ENCODE assay signal across 9 mouse cellular contexts in the genomic region with DNA sequence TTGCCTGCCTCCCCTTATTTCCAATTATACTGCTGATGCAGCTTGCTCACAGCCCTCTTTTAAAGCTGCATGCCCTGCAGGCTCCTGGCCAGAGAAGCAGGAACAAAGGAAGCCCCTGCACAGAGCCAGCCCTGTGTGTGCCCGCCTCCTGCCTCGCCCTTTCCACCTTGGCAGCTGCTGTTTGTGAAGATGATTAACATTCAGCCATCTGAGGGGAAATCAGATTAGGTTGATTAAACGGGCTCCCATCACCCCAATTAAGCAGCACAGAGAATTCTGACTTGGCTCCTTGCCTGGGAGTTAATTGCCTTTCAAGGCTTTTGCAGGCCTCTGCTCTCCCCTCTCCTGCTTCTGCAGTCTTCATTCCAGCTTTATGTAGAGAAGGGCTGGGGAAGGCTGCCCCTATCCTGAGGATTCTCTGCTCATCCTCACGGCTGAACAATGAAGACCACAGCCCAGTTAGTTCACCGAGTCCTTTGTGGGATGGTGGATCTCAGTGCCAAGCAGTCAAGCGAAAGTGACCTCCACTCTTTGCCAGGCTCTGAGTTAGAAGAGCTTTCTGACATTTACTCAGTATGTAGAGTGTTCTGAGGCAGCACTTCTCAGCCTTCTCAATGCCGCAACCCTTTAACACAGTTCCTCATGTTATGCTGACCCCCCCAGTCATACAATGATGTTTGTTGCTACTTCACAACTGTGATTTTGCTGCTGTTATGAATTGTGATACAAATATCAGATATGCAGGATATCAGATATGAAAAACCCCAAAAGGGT. TPM values are rescaled to one million over a fixed set of nuclear protein-coding genes. Genes with fewer than 3 reads are reported as not detected.
DNase-seq lines count a peak whose midpoint lies in the region; ATAC-seq and TF ChIP-seq lines count a peak whose summit lies in the region.
"Had no signal": no experiment of that assay in that cellular context is flagged by ENCODE, and none has a peak within 500 bp of the region (broad histone marks: within the 10 kb centered on the region; RNA-seq: fewer than 3 reads in every experiment).

No protein-coding gene starts in this region.

- no peaks in the 10 kb centered on the region for H3K9me3 ChIP-seq in forebrain, embryonic 15.5 days
- no peaks in the 10 kb centered on the region for H3K9me3 ChIP-seq in kidney, embryonic 16.5 days (ENCODE audit: low read length)
- no peaks in the 10 kb centered on the region for H3K9me3 ChIP-seq in limb, embryonic 14.5 days (ENCODE audit: control insufficient read depth, low read length)
- H3K9me3 ChIP-seq: liver, embryonic 13.5 days had no signal

- H3K4me2 ChIP-seq in forebrain, embryonic 15.5 days (replicated peaks) = no peak overlapping the region; the same call in 1 of the 2 replicates
- H3K4me2 ChIP-seq in kidney, embryonic 16.5 days (replicated peaks; ENCODE audit: low read depth, low read length) = no peak overlapping the region
- H3K4me2 ChIP-seq in limb, embryonic 14.5 days (replicated peaks; ENCODE audit: low read depth, low read length, severe bottlenecking) = no peak overlapping the region
- H3K4me2 ChIP-seq: liver, embryonic 13.5 days had no signal

- TF ChIP-seq POLR2A in limb, embryonic 14.5 days (IDR thresholded peaks at IDR 0.05; ENCODE audit: borderline replicate concordance, extremely low read depth, insufficient read depth, insufficient read length) = no peak

- no peaks in the 10 kb centered on the region for H3K27me3 ChIP-seq in forebrain, embryonic 15.5 days
- no peaks in the 10 kb centered on the region for H3K27me3 ChIP-seq in kidney, embryonic 16.5 days (ENCODE audit: insufficient read depth, low read length)
- H3K27me3 ChIP-seq in limb, embryonic 14.5 days (ENCODE audit: control insufficient read depth, insufficient read depth, low read length) = no peaks in the 10 kb centered on the region

- peaks cover 25% of the 10 kb centered on the region for H3K4me1 ChIP-seq in forebrain, embryonic 15.5 days
- H3K4me1 ChIP-seq in kidney, embryonic 16.5 days (ENCODE audit: insufficient read depth, low read length) = peaks cover 11% of the 10 kb centered on the region; the same call in 1 of the 2 replicates
- H3K4me1 ChIP-seq in limb, embryonic 14.5 days (ENCODE audit: control insufficient read depth, insufficient read depth, low read length) = peaks cover 5% of the 10 kb centered on the region; the same call in 1 of the 2 replicates
- H3K4me1 ChIP-seq: liver, embryonic 13.5 days had no signal

- H3K9ac ChIP-seq in forebrain, embryonic 15.5 days (replicated peaks) = peak overlapping the region; percentile 19; the same call in 1 of the 2 replicates
- 0 out of 2 replicates have a peak overlapping the region, but pooled peaks have one; percentile 3 for H3K9ac ChIP-seq in kidney, embryonic 16.5 days (replicated peaks; ENCODE audit: low read length)
- no peak overlapping the region for H3K9ac ChIP-seq in limb, embryonic 14.5 days (ENCODE audit: low read depth, low read length, severe bottlenecking)
- H3K9ac ChIP-seq: liver, embryonic 13.5 days had no signal

- H3K27ac ChIP-seq in forebrain, embryonic 15.5 days (replicated peaks) = peak overlapping the region; percentile 96
- H3K27ac ChIP-seq in kidney, embryonic 16.5 days (ENCODE audit: low read length) = 0 out of 2 replicates have a peak overlapping the region, but pooled peaks have one; percentile 23
- peak overlapping the region; percentile 48 for H3K27ac ChIP-seq in limb, embryonic 14.5 days (replicated peaks; ENCODE audit: low read depth, low read length)
- H3K27ac ChIP-seq: liver, embryonic 13.5 days had no signal

- DNase-seq in embryo, embryonic 10.5 days (ENCODE audit: low spot score) = peak; percentile 23
- DNase-seq in embryo, embryonic 10 days (ENCODE audit: low spot score) = no peak
- DNase-seq in limb, embryonic 14.5 days (ENCODE audit: low spot score) = peak; percentile 50
- peak; percentile 32 for DNase-seq in telencephalon, adult 2 months (ENCODE audit: low read depth, low spot score)
- no peak for DNase-seq in thymus, postnatal 10 days (ENCODE audit: low spot score in 2 of 2)
- DNase-seq: liver, embryonic 13.5 days had no signal

- H3K36me3 ChIP-seq in forebrain, embryonic 15.5 days = no peaks in the 10 kb centered on the region
- no peaks in the 10 kb centered on the region for H3K36me3 ChIP-seq in kidney, embryonic 16.5 days (ENCODE audit: insufficient read depth, low read length)
- H3K36me3 ChIP-seq in limb, embryonic 14.5 days (ENCODE audit: control insufficient read depth, insufficient read depth, low read length) = no peaks in the 10 kb centered on the region
- H3K36me3 ChIP-seq: liver, embryonic 13.5 days had no signal

- H3K4me3 ChIP-seq in forebrain, embryonic 15.5 days = no peak overlapping the region
- H3K4me3 ChIP-seq in kidney, embryonic 16.5 days (ENCODE audit: low read length) = no peak overlapping the region
- no peak overlapping the region for H3K4me3 ChIP-seq in limb, embryonic 14.5 days (replicated peaks; ENCODE audit: low read length)
- H3K4me3 ChIP-seq: liver, embryonic 13.5 days had no signal

- ATAC-seq in forebrain, embryonic 15.5 days (replicated peaks) = peak; percentile 97
- ATAC-seq in kidney, embryonic 16.5 days (ENCODE audit: low FRiP score, low TSS enrichment) = peak; percentile 43; the same call in 1 of the 2 replicates
- no peak for ATAC-seq in limb, embryonic 14.5 days (ENCODE audit: low FRiP score, low read depth)
- no peak for ATAC-seq in erythroid progenitor cell, adult 5-6 weeks (replicated peaks; ENCODE audit: low FRiP score, poor library complexity, severe bottlenecking)

- WGBS in forebrain, embryonic 15.5 days = 4% methylated on average over 7 of the region's 7 CpGs
- 34% methylated on average over 7 of the region's 7 CpGs for WGBS in kidney, embryonic 16.5 days
- WGBS in limb, embryonic 14.5 days = 34% methylated on average over 7 of the region's 7 CpGs

RNA-seq across cellular contexts. Expression of gene Cilp, which starts 2.9 kb away (rescaled TPM):
- polyA plus RNA-seq in forebrain, embryonic 15.5 days (2015; fragmentation: Nextera tagmentation; extraction: Ambion mirVana) = 0.42 and 0.55 TPM in 2 replicates
- polyA plus RNA-seq in kidney, embryonic 16.5 days (2015; fragmentation: Nextera tagmentation; extraction: Ambion mirVana) = 0.76 and 0.82 TPM in 2 replicates
- 5.5 and 6.5 TPM in 2 replicates for polyA plus RNA-seq in limb, embryonic 14.5 days (2012; rRNA removed)
- polyA plus RNA-seq in limb, embryonic 14.5 days (2014; fragmentation: Nextera tagmentation; extraction: Ambion mirVana) = 7.2 and 9.5 TPM in 2 replicates
- not detected in 2 replicates for total RNA-seq in erythroid progenitor cell, adult 5-6 weeks (2015; ENCODE audit: low replicate concordance)
- not detected in 2 replicates for total RNA-seq in erythroid progenitor cell, adult 5-6 weeks (2017; ENCODE audit: low replicate concordance)

RNA-seq across cellular contexts. Expression of gene Clpx, which starts 26.1 kb away (rescaled TPM):
- 45.7 and 47.3 TPM in 2 replicates for polyA plus RNA-seq in forebrain, embryonic 15.5 days (2015; fragmentation: Nextera tagmentation; extraction: Ambion mirVana)
- 54.5 and 56.7 TPM in 2 replicates for polyA plus RNA-seq in kidney, embryonic 16.5 days (2015; fragmentation: Nextera tagmentation; extraction: Ambion mirVana)
- 19.6 and 23.8 TPM in 2 replicates for polyA plus RNA-seq in limb, embryonic 14.5 days (2012; rRNA removed)
- 52.7 and 55.6 TPM in 2 replicates for polyA plus RNA-seq in limb, embryonic 14.5 days (2014; fragmentation: Nextera tagmentation; extraction: Ambion mirVana)
- 20.1 and 20.2 TPM in 2 replicates for total RNA-seq in erythroid progenitor cell, adult 5-6 weeks (2015; ENCODE audit: low replicate concordance)
- total RNA-seq in erythroid progenitor cell, adult 5-6 weeks (2017; ENCODE audit: low replicate concordance) = 30.4 and 56.9 TPM in 2 replicates

Comparison
In these comparisons a context has a peak if more than half of its experiments do, and no peak if none do; other contexts are left out.
1. DNase-seq: peak in embryo, embryonic 10.5 days (single experiment), limb, embryonic 14.5 days (single experiment) and telencephalon, adult 2 months (single experiment); none in embryo, embryonic 10 days (single experiment) and thymus, postnatal 10 days (0 of 2).
2. ATAC-seq: peak in forebrain, embryonic 15.5 days (single experiment) and kidney, embryonic 16.5 days (single experiment); none in limb, embryonic 14.5 days (single experiment) and erythroid progenitor cell, adult 5-6 weeks (single experiment).
3. H3K27ac ChIP-seq: peak in every context shown above with its lines; median percentile 96 in forebrain, embryonic 15.5 days; 48 in limb, embryonic 14.5 days; 23 in kidney, embryonic 16.5 days.